Mouse (Mus musculus): ENCODE results near the gene Ypel1. TPM values are rescaled to one million over a fixed set of nuclear protein-coding genes. Genes with fewer than 3 reads are reported as not detected.

Ypel1 gene
- polyA plus RNA-seq, 1 experiment from 2014 or later: 3.3 TPM

GRCm38 (mm10) chr16:17055584-17055983 is 13.9 kb upstream of the Ypel1 start:
- WGBS (ENCODE audit: insufficient replicate concordance): 74% methylated on average over 3 of the region's 3 CpGs
- 0 out of 2 replicates have a peak, but pooled peaks cover 4% of the 10 kb centered on the region for H3K36me3 ChIP-seq

DNA sequence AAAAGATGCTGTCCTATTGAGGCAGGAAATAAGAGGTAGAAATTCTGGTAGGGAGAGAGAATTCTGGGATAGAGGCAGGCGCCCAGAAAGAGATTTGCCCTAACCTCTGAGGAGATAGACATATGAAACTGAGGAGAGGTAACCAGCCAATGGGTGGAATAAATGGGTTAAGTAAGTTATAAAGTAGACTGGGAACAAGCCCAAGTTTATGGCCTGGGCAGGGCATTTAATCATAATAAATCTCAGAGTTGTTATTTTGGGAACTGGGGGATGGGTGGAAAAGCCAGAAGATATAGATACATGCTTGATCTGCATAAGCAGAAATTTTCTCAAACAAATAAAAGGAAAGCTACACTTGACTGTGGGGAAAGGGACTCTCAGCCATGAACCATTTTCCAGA is 7.2 kb upstream of the Ypel1 start:
- H3K27ac ChIP-seq: no peak overlapping the region
- no peak for ATAC-seq
- H3K9ac ChIP-seq: no peak overlapping the region
- H3K4me3 ChIP-seq: no peak overlapping the region
- no peaks in the 10 kb centered on the region for H3K4me1 ChIP-seq
- H3K4me2 ChIP-seq: no peak overlapping the region
- H3K9me3 ChIP-seq (replicated peaks): no peaks in the 10 kb centered on the region
- H3K27me3 ChIP-seq (replicated peaks): peaks cover 35% of the 10 kb centered on the region; the same call in 1 of the 2 replicates
- 58% methylated on average over 1 of the region's 1 CpGs for WGBS (ENCODE audit: insufficient replicate concordance)
- no peaks in the 10 kb centered on the region for H3K36me3 ChIP-seq

More at GRCm38 (mm10) chr16:17055584-17055983, 13.9 kb upstream of the Ypel1 start:
- Histone ChIP-seq H3K9me3 (replicated peaks) (no peaks in the 10 kb centered on the region), H3K4me1 (no peaks in the 10 kb centered on the region), H3K9ac (no peak overlapping the region), H3K27ac (no peak overlapping the region), H3K4me3 (no peak overlapping the region), H3K27me3 (replicated peaks) (no peaks in the 10 kb centered on the region), H3K4me2 (no peak overlapping the region)
- no peak for ATAC-seq

GRCm38 (mm10) chr16:17067552-17067951 is 1.9 kb upstream of the Ypel1 start:
- H3K4me1 ChIP-seq: peaks cover 19% of the 10 kb centered on the region
- H3K9me3 ChIP-seq (replicated peaks): no peaks in the 10 kb centered on the region
- peaks cover 67% of the 10 kb centered on the region for H3K27me3 ChIP-seq (replicated peaks)
- H3K4me3 ChIP-seq: no peak overlapping the region
- ATAC-seq: no peak
- H3K9ac ChIP-seq: no peak overlapping the region
- no peak overlapping the region for H3K4me2 ChIP-seq
- 27% methylated on average over 2 of the region's 2 CpGs for WGBS (ENCODE audit: insufficient replicate concordance)
- no peaks in the 10 kb centered on the region for H3K36me3 ChIP-seq
- no peak overlapping the region for H3K27ac ChIP-seq

DNA sequence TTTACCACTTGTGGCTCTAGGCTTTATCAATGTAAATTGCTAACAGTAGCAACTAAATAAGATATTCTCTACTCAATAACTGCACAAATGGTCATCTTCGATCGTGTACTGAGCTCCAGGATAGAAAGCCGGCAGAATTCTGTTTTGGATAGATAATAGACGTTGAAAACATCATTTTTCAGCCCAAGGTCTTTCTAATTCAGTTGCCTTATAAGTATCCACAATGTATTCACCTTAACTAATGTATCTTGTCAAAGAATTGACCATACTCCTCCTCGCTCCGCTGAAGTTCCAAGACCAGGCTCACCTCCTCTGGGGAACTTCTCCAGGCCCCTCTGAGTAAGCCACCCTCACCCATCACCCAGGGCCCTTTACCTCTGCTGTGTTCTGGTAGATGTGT is 1.2 kb downstream of the Ypel1 start:
- 0 out of 2 replicates have a peak, but pooled peaks cover 3% of the 10 kb centered on the region for H3K9me3 ChIP-seq (replicated peaks)
- H3K4me3 ChIP-seq: peak overlapping the region; percentile 71
- peak overlapping the region; percentile 97 for H3K4me2 ChIP-seq
- 50% methylated on average over 6 of the region's 6 CpGs for WGBS (ENCODE audit: insufficient replicate concordance)
- H3K9ac ChIP-seq: peak overlapping the region; percentile 69; the same call in 1 of the 2 replicates
- ATAC-seq: no peak
- no peaks in the 10 kb centered on the region for H3K36me3 ChIP-seq
- peaks cover 19% of the 10 kb centered on the region for H3K4me1 ChIP-seq
- H3K27ac ChIP-seq: no peak overlapping the region
- H3K27me3 ChIP-seq (replicated peaks): peaks cover 54% of the 10 kb centered on the region

GRCm38 (mm10) chr16:17073000-17073399 is 3.5 kb downstream of the Ypel1 start:
- Histone ChIP-seq H3K27ac (no peak overlapping the region), H3K36me3 (no peaks in the 10 kb centered on the region), H3K4me2 (no peak overlapping the region), H3K9ac (no peak overlapping the region), H3K4me3 (no peak overlapping the region), H3K9me3 (replicated peaks) (0 out of 2 replicates have a peak, but pooled peaks cover 6% of the 10 kb centered on the region), H3K4me1 (peaks cover 24% of the 10 kb centered on the region), H3K27me3 (replicated peaks) (peaks cover 43% of the 10 kb centered on the region)
- 70% methylated on average over 7 of the region's 7 CpGs for WGBS (ENCODE audit: insufficient replicate concordance)
- ATAC-seq: no peak

GRCm38 (mm10) chr16:17076301-17076700 is 6.8 kb downstream of the Ypel1 start:
- no peak overlapping the region for H3K27ac ChIP-seq
- peaks cover 16% of the 10 kb centered on the region for H3K27me3 ChIP-seq (replicated peaks)
- no peak overlapping the region for H3K4me2 ChIP-seq
- no peak for ATAC-seq
- no peak overlapping the region for H3K4me3 ChIP-seq
- 82% methylated on average over 2 of the region's 2 CpGs for WGBS (ENCODE audit: insufficient replicate concordance)
- H3K9me3 ChIP-seq (replicated peaks): 0 out of 2 replicates have a peak, but pooled peaks cover 6% of the 10 kb centered on the region
- no peaks in the 10 kb centered on the region for H3K36me3 ChIP-seq
- peaks cover 5% of the 10 kb centered on the region; the same call in 1 of the 2 replicates for H3K4me1 ChIP-seq
- no peak overlapping the region for H3K9ac ChIP-seq

GRCm38 (mm10) chr16:17076869-17077268 is 7.4 kb downstream of the Ypel1 start:
- Histone ChIP-seq H3K4me3 (no peak overlapping the region), H3K4me1 (peaks cover 5% of the 10 kb centered on the region; the same call in 1 of the 2 replicates), H3K36me3 (peaks cover 5% of the 10 kb centered on the region; the same call in 1 of the 2 replicates), H3K27me3 (replicated peaks) (peaks cover 12% of the 10 kb centered on the region; the same call in 1 of the 2 replicates), H3K9me3 (replicated peaks) (0 out of 2 replicates have a peak, but pooled peaks cover 6% of the 10 kb centered on the region), H3K4me2 (no peak overlapping the region), H3K9ac (no peak overlapping the region), H3K27ac (no peak overlapping the region)
- ATAC-seq: no peak

- H3K27me3 ChIP-seq (replicated peaks): peaks cover 2% of the 10 kb centered on the region; the same call in 1 of the 2 replicates
- peaks cover 14% of the 10 kb centered on the region for H3K36me3 ChIP-seq
- no peak overlapping the region for H3K27ac ChIP-seq
- 0 out of 2 replicates have a peak, but pooled peaks cover 6% of the 10 kb centered on the region for H3K9me3 ChIP-seq (replicated peaks)
- no peak overlapping the region for H3K9ac ChIP-seq
- H3K4me3 ChIP-seq: no peak overlapping the region
- no peak overlapping the region for H3K4me2 ChIP-seq
- peaks cover 5% of the 10 kb centered on the region; the same call in 1 of the 2 replicates for H3K4me1 ChIP-seq
- 79% methylated on average over 7 of the region's 7 CpGs for WGBS (ENCODE audit: insufficient replicate concordance)
- no peak for ATAC-seq
Measured at GRCm38 (mm10) chr16:17078101-17078500, 8.6 kb downstream of the Ypel1 start.

- Histone ChIP-seq H3K27ac (no peak overlapping the region), H3K4me2 (no peak overlapping the region), H3K27me3 (replicated peaks) (no peaks in the 10 kb centered on the region), H3K36me3 (peaks cover 51% of the 10 kb centered on the region), H3K4me3 (no peak overlapping the region), H3K4me1 (peaks cover 5% of the 10 kb centered on the region; the same call in 1 of the 2 replicates), H3K9me3 (replicated peaks) (no peaks in the 10 kb centered on the region), H3K9ac (no peak overlapping the region)
- WGBS (ENCODE audit: insufficient replicate concordance): 80% methylated on average over 6 of the region's 6 CpGs
- ATAC-seq: no peak
Measured at GRCm38 (mm10) chr16:17082121-17082792, 12.8 kb downstream of the Ypel1 start.

DNA sequence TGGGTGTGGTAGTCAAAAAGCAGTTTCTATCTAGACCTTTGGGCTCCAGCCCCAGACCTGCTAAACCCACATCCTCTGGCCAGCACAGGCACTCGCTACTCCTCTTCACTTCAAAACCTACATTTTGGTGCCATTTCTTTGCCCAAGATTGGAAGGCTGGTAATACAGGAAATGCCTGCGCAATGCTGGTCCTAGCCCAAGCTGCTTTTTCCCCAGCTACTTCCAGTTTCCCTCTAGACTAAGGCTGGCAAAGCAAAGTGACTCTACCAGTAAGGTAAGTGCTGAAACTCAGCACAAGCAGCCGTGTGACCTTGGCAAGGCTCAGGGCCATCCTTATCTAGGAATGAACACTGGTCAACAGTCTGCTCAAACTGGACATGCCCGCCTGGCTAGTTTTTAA is 16.1 kb downstream of the Ypel1 start:
- Histone ChIP-seq H3K9me3 (replicated peaks) (no peaks in the 10 kb centered on the region), H3K4me3 (no peak overlapping the region), H3K27ac (no peak overlapping the region; the same call in 1 of the 2 replicates), H3K9ac (no peak overlapping the region), H3K4me2 (no peak overlapping the region), H3K4me1 (no peaks in the 10 kb centered on the region), H3K36me3 (peaks cover 84% of the 10 kb centered on the region), H3K27me3 (replicated peaks) (no peaks in the 10 kb centered on the region)
- ATAC-seq: no peak
- WGBS (ENCODE audit: insufficient replicate concordance): 82% methylated on average over 4 of the region's 4 CpGs

- Histone ChIP-seq H3K27ac (no peak overlapping the region), H3K9me3 (replicated peaks) (no peaks in the 10 kb centered on the region), H3K27me3 (replicated peaks) (no peaks in the 10 kb centered on the region), H3K4me1 (no peaks in the 10 kb centered on the region), H3K4me3 (no peak overlapping the region), H3K9ac (no peak overlapping the region), H3K4me2 (no peak overlapping the region), H3K36me3 (peaks cover 90% of the 10 kb centered on the region)
- no peak for ATAC-seq
- WGBS (ENCODE audit: insufficient replicate concordance): 75% methylated on average over 3 of the region's 3 CpGs
Measured at GRCm38 (mm10) chr16:17086241-17086640, 16.7 kb downstream of the Ypel1 start.

DNA sequence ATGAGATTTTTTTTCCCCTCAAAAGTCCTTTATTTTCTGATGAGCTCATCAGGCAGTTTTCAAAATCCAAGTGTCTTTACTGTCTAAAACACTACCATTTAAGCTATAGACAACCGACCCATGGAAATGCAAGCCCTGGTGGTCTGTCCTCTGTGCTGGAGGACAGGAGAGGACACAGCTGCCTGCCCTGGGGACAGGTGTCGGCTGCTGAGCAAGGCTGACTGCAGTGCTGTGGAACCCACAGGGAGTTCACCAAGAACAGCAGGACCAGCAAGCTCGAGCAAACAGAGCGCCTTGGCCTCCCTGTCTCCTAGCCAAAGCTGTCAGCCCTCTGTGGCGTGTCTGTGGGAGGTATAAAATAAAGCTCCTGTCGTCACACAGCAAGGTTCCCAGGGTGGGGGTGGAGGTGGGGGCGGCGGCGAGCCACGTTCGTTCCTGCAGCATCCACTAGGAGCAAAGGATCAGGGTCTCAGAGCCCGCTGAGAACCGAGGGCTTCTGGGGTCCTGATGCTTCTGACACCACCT is 17.2 kb downstream of the Ypel1 start:
- 86% methylated on average over 13 of the region's 13 CpGs for WGBS (ENCODE audit: insufficient replicate concordance)
- no peak overlapping the region for H3K4me3 ChIP-seq
- no peaks in the 10 kb centered on the region for H3K9me3 ChIP-seq (replicated peaks)
- H3K4me1 ChIP-seq: no peaks in the 10 kb centered on the region
- H3K27ac ChIP-seq: no peak overlapping the region
- no peak for ATAC-seq
- H3K4me2 ChIP-seq: no peak overlapping the region
- no peak overlapping the region for H3K9ac ChIP-seq
- H3K27me3 ChIP-seq (replicated peaks): no peaks in the 10 kb centered on the region
- H3K36me3 ChIP-seq: peaks cover 92% of the 10 kb centered on the region

All from liver, embryonic 12.5 days (tissue).